Mouse (Mus musculus): Measurements from ENCODE around the gene Sowahb.

Gene Sowahb

GRCm38 (mm10) chr5:93000774-93001757 is 43.8 kb downstream of the Sowahb start:
- peak; percentile 86 for DNase-seq

GRCm38 (mm10) chr5:93000060-93000459 is 44.8 kb downstream of the Sowahb start:
- no peak for DNase-seq

GRCm38 (mm10) chr5:92998494-92999016 is 46.3 kb downstream of the Sowahb start:
- no peak for DNase-seq

GRCm38 (mm10) chr5:92997428-92998120 is 47.2 kb downstream of the Sowahb start:
- no peak for DNase-seq

GRCm38 (mm10) chr5:92994861-92995260 is 50.0 kb downstream of the Sowahb start:
- DNase-seq: no peak

- DNase-seq: no peak
Measured at GRCm38 (mm10) chr5:92994309-92994708, 50.5 kb downstream of the Sowahb start.

GRCm38 (mm10) chr5:92992106-92992505 is 52.7 kb downstream of the Sowahb start:
- no peak for DNase-seq

All from right cerebral cortex, adult 18-20 months (tissue).